Mouse (Mus musculus) urinary bladder, postnatal 25 days (tissue): ENCODE measurements at regions not wholly inside any gene's neighbourhood (a gene's known extent, or its start where the extent isn't known, plus 50 kb on each side); places are given as distances from the start of the nearest gene placed in this dataset.

Source experiments
- DNase-seq: peaks from one replicate; pipeline ENCODE4 v3.0.0; 2022; ENCODE audit warnings: low spot score

- no peak for DNase-seq
These were observed 166.7 kb downstream of the Cdh26 start for GRCm38 (mm10) chr2:178597084-178597470.

DNA sequence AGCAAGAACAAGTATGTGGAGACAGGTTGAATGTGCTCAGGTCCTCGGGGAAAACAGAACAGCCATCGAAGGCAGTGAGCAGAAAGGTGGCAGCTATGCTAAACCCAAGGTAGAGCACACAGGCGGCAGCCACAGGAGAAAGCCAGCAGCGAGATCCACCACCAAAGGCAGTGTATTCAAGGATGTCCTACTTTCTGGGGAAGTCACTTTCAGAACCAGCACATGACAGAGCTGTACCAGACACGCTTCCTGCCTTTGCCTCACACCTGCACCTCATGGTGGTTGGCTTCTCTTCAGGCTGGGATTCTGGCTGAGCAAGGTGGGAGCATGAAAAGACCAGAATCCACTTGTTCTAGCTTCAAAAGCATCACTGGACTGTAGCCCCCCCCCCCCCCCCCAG is 168.0 kb downstream of the Cdh26 start:
- no peak for DNase-seq

DNA sequence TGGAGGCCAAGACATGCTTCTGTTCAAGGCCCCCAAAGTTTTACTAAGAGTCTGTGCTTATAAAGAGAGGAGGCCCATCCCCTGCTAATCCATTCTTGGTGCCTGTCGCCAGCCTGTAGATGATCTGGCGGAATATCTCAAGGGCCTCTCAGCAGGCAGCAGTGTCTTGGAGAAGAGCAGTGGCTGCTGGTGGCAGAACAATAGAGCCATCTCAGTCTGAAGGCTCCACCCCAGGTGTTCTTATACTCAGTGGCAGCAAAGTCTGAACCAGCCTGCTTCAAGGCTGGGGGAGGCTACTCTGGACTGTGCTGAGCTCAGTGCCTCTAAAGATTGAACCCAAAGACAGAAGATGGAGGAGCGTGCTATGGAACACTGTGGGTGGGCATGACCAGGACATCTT is 168.5 kb downstream of the Cdh26 start:
- no peak for DNase-seq

DNA sequence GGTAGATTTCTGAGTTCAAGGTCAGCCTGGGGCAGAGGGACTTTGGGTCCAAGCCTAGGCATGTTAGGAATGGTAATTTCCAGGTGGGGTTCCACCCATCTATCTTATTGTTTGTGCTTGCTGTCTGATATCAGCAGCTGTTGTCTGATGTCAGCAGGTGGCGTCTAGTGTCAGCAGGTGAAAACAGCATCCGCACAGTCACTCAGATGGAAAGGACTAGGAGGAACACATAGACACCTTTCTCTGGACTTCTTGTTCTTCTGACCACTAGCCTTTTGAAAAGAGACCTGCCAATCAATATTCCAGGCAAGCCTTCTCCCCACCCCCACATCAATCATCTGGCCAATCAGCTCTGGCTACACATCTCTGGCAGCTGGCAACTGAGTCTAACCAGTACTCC is 173.1 kb downstream of the Cdh26 start:
- DNase-seq: no peak

DNA sequence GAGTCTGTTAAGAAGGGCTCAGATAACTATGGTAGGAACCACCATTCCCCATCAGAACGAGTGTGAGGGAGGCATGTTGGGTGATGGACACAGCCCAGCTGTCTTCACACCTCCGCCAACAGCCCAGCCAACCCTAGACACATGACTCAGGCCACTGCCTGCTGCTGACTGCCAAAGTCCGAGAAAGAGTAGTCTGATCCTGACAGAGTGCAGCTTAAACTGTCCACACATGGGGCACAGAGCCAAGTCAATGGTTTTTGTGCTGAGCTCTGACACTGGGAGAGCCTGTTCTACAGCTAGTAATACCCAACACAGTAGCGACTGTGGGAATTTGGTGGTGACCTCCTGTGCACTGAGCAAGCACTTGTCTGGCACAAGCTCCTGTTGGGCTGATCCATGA is 176.4 kb downstream of the Cdh26 start:
- peak; percentile 14 for DNase-seq

DNA sequence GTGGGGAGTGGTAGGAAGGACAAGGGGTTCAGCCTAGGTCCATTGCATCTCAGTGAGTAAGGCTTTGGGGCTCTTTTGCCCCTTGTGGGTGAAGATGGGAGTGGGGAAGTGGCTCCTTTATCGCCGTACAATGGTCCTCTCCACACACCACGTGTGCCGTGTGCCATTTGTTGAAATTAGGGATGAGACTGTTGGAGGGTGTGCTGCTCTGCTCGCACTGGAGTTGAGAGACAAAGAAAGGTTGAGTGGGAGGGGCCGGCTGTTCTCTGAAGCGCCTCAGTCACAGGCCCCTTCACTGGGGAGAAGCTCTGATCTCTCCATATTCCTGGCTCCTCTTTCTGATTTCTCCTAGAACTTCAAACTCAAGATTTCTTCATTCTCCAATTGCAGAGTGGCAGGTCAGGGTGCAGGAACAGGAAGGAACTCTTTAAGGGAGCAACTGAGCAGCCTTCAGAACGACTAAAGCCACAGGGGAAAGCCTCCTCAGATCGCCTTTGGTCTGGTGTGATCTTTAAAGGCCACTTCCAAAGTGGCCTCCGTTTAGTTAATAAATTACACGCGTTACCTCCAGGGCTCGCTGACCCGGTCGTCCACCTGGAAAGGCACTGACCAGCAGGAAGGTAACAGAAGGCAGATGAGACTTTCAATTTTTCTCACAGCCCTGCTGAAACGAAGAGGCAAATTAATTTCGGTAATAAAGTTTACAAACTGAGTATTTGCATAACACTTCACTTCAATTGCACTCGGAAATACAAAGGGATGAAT is 180.1 kb downstream of the Cdh26 start:
- no peak for DNase-seq

DNA sequence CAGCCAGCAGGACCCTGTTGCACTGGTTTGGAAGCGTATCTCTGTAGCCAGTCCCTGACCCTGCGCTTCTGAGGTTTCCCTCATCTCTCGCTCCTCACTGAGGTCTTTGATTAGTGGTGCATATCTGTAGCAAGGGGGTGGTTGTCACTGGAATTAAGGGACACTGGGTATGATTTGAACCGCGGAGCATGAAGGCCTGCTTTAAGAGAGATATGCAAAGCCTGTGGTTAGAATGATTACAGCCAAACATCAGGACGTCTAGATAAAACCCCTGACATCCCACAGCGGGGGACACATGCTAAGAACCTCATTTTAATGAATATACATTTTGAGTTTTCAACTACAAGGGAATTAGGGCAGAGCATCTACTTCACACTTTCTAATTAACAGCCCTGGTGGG is 184.4 kb downstream of the Cdh26 start:
- no peak for DNase-seq

- no peak for DNase-seq
These were observed 192.5 kb downstream of the Cdh26 start for GRCm38 (mm10) chr2:178622801-178623200.

DNA sequence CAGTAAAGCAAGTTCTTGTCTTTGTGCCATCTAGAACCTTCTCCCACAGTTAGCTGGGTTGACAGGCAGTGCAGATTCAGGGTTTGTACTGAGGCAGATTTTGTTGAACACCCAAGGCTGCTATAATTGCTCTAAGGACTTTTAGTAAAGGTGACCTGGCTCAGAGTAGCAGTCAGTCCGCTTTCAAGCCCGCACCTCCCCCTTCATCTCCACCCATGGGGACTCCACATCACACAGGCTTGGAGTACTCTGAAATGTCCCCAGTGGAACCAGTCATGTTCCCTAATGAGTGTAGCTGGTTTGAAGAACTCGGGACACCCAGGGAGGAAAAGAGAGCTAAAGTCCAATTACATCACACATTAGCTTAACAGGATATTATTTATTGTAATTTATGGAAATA is 194.1 kb downstream of the Cdh26 start:
- DNase-seq: no peak

- no peak for DNase-seq
These were observed 194.6 kb downstream of the Cdh26 start for GRCm38 (mm10) chr2:178624907-178625306.

DNA sequence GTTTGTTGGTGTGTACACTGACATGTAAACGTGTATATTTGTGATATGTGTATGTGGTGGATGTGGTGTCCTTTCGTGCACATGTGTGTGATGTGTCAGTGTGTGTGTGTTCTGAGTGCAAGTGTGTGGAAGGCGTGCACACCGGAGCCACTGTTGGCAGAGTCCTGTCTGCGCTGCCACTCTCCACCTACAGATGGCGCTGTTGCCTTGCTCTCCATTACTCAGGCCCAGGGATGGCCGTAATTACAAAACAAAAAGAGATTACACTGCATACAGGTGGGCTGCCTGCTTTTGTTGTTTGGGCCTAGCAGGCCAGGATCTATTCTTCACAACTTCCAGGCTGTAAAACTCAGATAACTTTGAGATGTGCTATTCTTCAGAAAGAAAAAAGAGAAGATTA is 199.4 kb downstream of the Cdh26 start:
- peak; percentile 65 for DNase-seq

- DNase-seq: no peak
These were observed 200.2 kb downstream of the Cdh26 start for GRCm38 (mm10) chr2:178630511-178630910.

GRCm38 (mm10) chr2:178631336-178631735 is 201.0 kb downstream of the Cdh26 start:
- DNase-seq: no peak

DNA sequence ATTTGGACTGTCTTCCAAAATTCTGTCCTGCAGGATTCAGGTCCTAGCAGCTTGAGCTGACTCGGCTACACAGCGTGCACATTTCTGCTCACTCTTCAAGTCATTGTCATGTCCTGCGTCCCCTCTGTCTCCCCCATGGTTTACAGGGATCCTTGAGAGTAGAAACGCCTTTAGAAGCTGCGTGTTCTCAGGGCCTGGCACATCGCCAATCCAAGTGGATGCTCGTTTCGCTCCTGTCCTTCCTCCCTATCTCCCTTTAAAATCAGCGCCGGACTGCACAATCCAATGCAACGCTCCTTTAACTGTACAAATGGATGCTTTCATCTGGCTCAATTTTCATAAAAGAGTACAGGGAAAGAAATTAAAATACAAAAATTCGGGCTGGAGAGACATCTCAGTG is 201.6 kb downstream of the Cdh26 start:
- DNase-seq: no peak

DNA sequence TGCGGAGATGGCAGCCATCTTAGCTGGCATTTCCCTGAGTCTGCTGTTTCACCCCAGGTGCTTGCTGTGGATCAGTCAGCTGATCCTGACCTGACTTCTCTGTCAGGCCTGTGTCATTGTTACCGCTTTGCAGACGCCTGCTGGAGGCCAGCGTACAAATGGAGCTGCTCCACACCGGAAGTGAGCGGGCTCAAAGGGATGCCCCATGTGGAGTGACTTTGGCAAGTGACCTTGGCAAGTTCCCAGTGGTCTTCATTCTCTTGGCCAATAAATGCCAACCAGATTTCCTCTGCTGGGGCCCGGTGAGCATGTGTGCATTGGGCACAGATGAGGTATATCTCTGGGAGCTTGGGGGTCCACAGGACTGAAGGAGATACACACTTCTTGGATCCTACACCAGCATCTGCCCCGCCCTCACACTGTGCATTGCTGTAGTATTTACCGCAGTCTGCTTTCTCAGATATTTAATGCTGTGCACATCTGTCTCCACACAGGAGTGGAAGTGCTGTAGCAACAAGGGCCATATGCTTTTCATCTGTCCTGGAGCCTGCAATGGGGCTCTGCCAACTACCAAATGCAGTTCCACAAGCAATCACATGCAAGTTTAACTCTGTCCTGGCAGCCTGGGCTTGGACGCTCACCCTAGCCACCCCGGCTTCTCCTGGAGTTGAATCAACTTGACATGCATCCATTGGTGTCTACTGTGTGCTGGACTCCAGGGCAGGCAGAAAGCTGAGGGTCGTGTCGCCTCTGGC is 202.7 kb downstream of the Cdh26 start:
- DNase-seq: no peak

DNA sequence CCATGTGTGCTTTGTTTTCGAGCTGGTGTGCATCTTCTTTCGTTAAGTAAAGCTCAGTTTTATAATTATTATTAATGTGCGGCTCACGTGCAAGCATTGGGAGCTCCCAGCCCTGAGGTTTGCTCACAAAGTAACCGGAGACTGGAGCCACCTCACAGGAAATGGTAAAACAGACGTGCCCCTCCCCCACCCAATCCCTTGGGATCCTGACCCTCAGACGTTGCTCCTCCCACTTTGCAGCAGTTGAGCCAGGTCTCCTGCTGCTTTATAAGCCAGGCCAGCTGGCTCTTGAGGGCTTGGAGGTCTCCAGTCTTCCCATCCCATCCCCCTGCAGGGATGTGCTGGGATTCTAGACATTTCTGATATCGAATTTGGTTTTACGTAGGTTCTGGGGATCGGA is 203.8 kb downstream of the Cdh26 start:
- no peak for DNase-seq

DNA sequence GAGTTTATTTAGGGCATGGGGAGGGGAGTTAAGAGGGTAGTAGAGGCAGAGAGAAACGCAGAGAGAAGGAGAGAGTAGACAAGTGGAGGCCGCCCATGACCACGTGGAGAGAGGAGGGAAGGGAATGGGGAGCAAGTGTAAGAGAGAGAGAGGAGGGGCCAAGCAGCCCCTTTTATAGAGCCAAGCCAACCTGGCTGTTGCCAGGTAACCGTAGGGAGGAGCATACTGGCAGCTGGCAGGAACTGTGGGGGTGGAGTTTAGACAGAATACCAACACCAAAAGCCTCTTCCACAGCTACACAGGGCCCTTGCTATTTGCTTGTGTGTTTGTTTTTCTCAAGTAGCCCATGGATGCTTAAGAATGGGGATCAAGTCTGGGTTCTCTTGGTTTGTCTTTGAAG is 205.4 kb downstream of the Cdh26 start:
- DNase-seq: no peak

DNA sequence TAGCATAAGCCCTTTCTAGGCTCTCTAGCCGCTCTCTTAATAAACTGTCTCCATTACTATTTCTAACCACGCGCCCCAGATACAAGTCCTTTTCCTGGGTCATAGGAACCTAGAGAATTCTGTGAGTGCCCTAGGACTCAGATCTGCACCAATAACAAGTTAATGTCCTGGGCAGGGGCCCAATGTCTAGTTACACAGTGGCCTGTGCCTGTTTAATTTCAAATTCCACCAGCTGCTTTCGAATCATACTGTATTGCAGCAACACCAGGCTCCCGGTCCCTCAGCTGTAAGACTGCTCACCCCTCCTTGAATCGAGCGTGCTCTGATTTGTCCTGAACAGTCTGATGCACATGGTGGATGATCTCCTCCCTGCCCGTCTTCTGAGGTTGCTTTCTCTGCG is 206.6 kb downstream of the Cdh26 start:
- no peak for DNase-seq

- no peak for DNase-seq
These were observed 212.1 kb downstream of the Cdh26 start for GRCm38 (mm10) chr2:178642137-178643052.

GRCm38 (mm10) chr2:178643053-178643402 is 212.7 kb downstream of the Cdh26 start:
- DNase-seq: no peak

GRCm38 (mm10) chr2:178643841-178644240 is 213.5 kb downstream of the Cdh26 start:
- no peak for DNase-seq

DNA sequence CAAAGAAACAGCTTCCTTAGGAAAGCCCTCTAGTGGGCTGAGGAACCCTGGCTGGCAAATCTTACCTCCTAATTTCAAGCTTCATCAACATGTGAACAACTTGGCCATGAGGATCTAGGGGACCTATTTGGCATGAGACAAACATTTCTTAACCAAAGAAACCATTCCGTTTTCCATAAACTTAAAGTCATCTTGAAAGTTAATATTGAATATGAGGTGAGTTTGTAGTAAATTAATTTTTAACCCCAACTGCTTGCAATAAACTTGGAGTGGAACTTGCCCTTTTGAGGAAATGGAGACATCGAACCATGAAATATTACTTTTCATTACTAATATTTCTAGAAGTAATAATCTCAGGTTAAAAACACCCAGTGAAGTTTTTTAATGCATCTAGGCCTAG is 229.7 kb downstream of the Cdh26 start:
- DNase-seq: no peak

- no peak for DNase-seq
These were observed 232.1 kb downstream of the Cdh26 start for GRCm38 (mm10) chr2:178662396-178662795.
